Mouse (Mus musculus): Measurements from ENCODE around the gene Gm10277.

DNA sequence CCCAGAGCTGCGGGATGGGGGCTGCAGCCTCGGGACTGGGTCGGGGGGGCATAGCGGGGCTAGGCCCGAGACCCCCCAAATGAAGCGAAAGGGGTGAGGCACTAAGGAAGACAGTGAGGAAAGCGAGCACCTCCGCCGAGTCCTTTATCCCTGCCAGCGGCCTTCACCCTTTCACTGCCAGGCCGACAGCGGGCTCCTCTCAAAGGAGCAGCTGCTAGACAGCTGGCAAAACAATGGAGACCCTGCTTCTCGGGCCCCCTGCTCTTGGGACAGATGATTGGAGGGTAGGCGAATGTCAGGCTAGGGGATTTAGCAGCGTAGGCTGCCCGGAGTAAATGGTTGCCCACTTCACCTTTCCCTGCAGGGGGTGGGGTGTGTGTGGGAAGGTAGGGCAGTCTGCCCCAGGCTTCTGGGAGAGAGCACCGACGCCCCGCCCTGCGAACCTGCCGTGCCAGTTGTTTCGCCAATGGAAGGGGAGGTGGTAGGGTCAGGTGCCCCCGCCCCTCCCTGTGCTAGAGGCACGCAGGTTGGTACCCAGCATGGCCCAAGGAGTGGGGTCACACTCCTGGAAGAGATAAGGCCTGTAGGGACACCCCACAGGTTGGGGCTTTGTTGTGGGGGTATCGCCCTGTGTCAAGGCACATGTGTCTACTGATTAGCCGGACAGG, 23.7 kb downstream of the Gm10277 start:
- no peak for TF ChIP-seq GATA1 (IDR thresholded peaks at IDR 0.05; ENCODE audit: borderline replicate concordance, low read length)
- no peak for TF ChIP-seq FLI1 (IDR thresholded peaks at IDR 0.05; ENCODE audit: low read length)
